Mouse (Mus musculus) testis, adult 2 months (tissue): ENCODE results near the gene Fam171a2. TPM values are rescaled to one million over a fixed set of nuclear protein-coding genes. Genes with fewer than 3 reads are reported as not detected.
"Not testable (repeated sequence)": the region's sequence is repeated elsewhere in the genome, so short reads cannot be mapped to it uniquely, and the experiment has no call there.

Experiments
- H3K27ac ChIP-seq: fragments of 200-500 bp; 2 replicates; pipeline ENCODE4 v1.5.1; 2012; ENCODE audit warnings: low read depth, low read length; ENCODE audit not compliant: control insufficient read depth, insufficient read depth
- H3K27me3 ChIP-seq: fragments of 200-500 bp; 2 replicates; pipeline ENCODE4 v1.6.1; 2012; ENCODE audit warnings: mild to moderate bottlenecking, low read length, moderate library complexity; ENCODE audit not compliant: control insufficient read depth, insufficient read depth
- H3K36me3 ChIP-seq: fragments of 200-500 bp; 2 replicates; pipeline ENCODE4 v1.6.1; 2012; ENCODE audit warnings: mild to moderate bottlenecking, low read length; ENCODE audit not compliant: control insufficient read depth, insufficient read depth
- H3K4me1 ChIP-seq: fragments of 200-500 bp; 2 replicates; pipeline ENCODE4 v1.6.1; 2012; ENCODE audit warnings: low read length; ENCODE audit not compliant: control insufficient read depth, insufficient read depth
- H3K4me3 ChIP-seq: fragments of 200-500 bp; 2 replicates; pipeline ENCODE4 v1.5.1; 2012; ENCODE audit warnings: low read depth, mild to moderate bottlenecking, low read length, moderate library complexity, mixed read lengths; ENCODE audit not compliant: control insufficient read depth
- CTCF ChIP-seq: fragments of 200-500 bp; IDR thresholded peaks from 2 replicates; pipeline ENCODE4 v1.5.1; 2012; ENCODE audit warnings: low read depth, mild to moderate bottlenecking, inconsistent platforms, low read length, moderate library complexity; ENCODE audit not compliant: control insufficient read depth, insufficient read depth, insufficient replicate concordance
- POLR2A ChIP-seq: fragments of 200-500 bp; IDR thresholded peaks from 2 replicates; pipeline ENCODE4 v1.6.1; 2012; ENCODE audit warnings: low read depth, mild to moderate bottlenecking, inconsistent platforms, low read length, moderate library complexity; ENCODE audit not compliant: control insufficient read depth
- polyA plus RNA-seq: library from polyadenylated mRNA; depleted of rRNA; stranded (reverse); fragments of >200 nt; gene quantifications from 2 replicates; pipeline ENCODE4 v1.2.3, GENCODE M21; 2012; rRNA removed

Gene Fam171a2
- polyA plus RNA-seq, 1 experiment = 0.88 TPM

- Histone ChIP-seq H3K36me3 (no peaks in the 10 kb centered on the region), H3K27ac (no peak overlapping the region), H3K4me3 (no peak overlapping the region), H3K4me1 (peaks cover 26% of the 10 kb centered on the region), H3K27me3 (no peaks in the 10 kb centered on the region)
- TF ChIP-seq POLR2A = no peak
- no peak for TF ChIP-seq CTCF
Measured at GRCm38 (mm10) chr11:102395250-102395649, 52.2 kb downstream of the Fam171a2 start.

- no peak overlapping the region for H3K27ac ChIP-seq
- TF ChIP-seq CTCF (no peak), POLR2A (no peak)
- peaks cover 22% of the 10 kb centered on the region for H3K4me1 ChIP-seq
- H3K4me3 ChIP-seq = no peak overlapping the region
- H3K36me3 ChIP-seq = no peaks in the 10 kb centered on the region
- H3K27me3 ChIP-seq = no peaks in the 10 kb centered on the region
Measured at GRCm38 (mm10) chr11:102394421-102395124, 52.9 kb downstream of the Fam171a2 start.

DNA sequence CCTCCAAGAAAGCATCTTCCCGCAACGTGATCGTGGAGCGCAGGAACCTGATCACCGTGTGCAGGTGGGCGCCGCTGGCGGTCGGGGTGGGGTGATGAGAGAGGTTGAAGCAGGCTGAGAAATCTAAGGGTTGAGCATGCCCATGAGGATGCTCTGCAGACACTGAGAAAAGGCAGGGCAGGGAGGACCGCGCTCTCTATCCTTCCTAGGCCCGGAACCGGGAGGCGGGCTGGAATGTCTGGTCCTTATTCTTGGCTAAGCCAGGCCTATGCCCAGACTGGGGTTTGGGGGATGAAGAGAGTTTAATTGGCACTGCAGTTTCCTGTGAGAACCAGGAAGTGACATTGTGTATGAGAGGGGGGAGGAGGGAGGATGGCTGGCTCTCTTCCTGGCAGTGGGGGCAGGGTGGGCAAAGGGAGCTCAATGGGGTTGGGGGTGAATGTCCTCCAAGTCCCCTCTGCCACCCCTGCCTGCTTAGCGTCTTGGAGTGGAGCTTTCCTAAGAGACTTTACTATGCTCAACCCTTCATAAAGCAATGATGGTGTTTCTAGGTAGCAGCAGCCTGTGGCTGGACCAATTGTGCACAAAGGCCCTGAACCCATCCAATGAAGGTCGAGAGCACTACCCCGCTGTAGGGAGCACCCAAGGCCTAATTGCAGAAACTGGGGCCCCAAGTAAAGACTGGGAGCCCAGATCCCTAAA lies 53.6 kb downstream of the Fam171a2 start:
- Histone ChIP-seq H3K36me3 (no peaks in the 10 kb centered on the region), H3K4me3 (peak overlapping the region; percentile 72), H3K27me3 (no peaks in the 10 kb centered on the region), H3K27ac (no peak overlapping the region), H3K4me1 (peaks cover 17% of the 10 kb centered on the region)
- no peak; the same call in 1 of the 2 replicates for TF ChIP-seq POLR2A
- no peak for TF ChIP-seq CTCF

DNA sequence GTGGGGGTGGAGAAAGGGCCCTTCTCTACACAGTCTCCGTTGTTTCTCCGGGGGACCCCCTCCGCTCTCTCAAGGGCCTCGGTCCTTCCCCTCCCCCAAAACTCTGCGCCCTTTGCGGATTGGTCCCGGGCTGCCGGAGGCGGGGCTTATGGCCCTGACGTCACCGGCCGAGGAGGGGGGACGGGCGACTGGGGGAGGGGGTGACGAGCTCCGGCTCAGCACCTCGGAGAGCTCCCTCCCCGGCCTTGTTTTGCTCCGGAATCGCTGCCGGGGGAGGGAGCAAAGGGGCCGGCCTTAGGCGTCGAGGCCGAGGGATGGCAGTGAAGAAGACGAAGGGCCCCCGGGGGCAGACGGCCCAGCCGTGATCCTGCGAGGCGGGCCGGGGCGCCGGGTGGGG lies 54.2 kb downstream of the Fam171a2 start, which contains the start of gene Rundc3a:
TSS of gene Rundc3a (plus strand) at position 166 of the 397 bp plus-strand sequence.
- no peak within 1 kb of the TSS for H3K27ac ChIP-seq
- no peak for TF ChIP-seq CTCF
- no peak for TF ChIP-seq POLR2A

DNA sequence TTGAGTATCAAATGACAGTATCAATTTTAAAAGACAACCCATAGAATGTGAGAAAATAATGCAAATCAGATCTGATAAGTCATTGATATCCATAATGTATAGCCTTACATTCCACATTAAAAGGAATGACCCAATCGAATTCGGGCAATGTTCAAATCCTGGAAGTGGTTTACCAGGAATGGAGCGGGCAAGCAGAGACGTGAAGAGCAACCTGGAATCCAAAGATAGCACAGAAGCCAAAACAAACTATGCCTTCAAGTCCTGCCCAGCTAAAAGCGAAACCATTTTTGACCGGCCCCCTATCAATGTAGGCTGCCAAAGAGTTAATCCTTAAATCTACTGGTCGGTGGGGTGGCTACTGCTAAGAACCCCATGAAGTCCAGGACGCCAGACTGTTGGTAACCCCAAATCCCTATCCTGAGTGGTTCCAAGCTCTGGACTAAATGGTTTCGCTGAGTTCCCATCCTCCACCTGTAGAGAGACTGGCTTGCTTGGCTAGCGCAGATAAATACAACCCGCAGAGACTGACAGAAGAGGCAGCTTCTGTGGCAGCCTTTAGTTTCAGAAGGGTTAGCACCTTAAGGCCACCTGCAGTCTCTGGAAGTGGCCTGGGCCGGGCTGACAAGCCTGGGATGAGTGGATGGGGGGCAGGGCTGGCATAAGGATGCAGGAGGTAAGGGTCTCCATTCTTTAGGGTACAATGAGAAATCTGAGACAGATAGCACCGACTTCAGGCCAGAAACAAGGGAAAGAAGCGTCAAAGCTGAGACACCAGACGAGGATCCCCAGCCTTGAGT lies 54.8 kb downstream of the Fam171a2 start:
- no peak for TF ChIP-seq CTCF
- TF ChIP-seq POLR2A = no peak
- Histone ChIP-seq H3K27ac (no peak overlapping the region), H3K4me3 (peak overlapping the region; percentile 72), H3K36me3 (no peaks in the 10 kb centered on the region), H3K27me3 (no peaks in the 10 kb centered on the region), H3K4me1 (peaks cover 15% of the 10 kb centered on the region)

More for the DNA sequence above, 54.2 kb downstream of the Fam171a2 start, which contains the start of gene Rundc3a:
- H3K4me3 ChIP-seq = peak within 1 kb of the TSS; percentile 72
- no peaks in the 10 kb centered on the region for H3K36me3 ChIP-seq
- no peaks in the 10 kb centered on the region for H3K27me3 ChIP-seq
- peaks cover 17% of the 10 kb centered on the region for H3K4me1 ChIP-seq

- H3K27ac ChIP-seq, H3K27me3 ChIP-seq, H3K4me3 ChIP-seq, H3K36me3 ChIP-seq: not testable (repeated sequence)
- peaks cover 14% of the 10 kb centered on the region for H3K4me1 ChIP-seq
Measured at GRCm38 (mm10) chr11:102389436-102389835, 58.0 kb downstream of the Fam171a2 start.

Other genes with a start within 250 kb of the Fam171a2 start
- gene Hdac5, start 217.5 kb downstream of the Fam171a2 start, polyA plus RNA-seq = 68.9 and 84.1 TPM in 2 replicates
- 31.8 and 48.5 TPM in 2 replicates for gene BC030867, start 198.8 kb downstream of the Fam171a2 start, polyA plus RNA-seq
- 0.10 and 0.11 TPM in 2 replicates for gene Asb16, start 178.9 kb downstream of the Fam171a2 start, polyA plus RNA-seq
- gene Tmub2, start 162.8 kb downstream of the Fam171a2 start, polyA plus RNA-seq = 32.6 and 35.2 TPM in 2 replicates
- gene Atxn7l3, start 151.1 kb downstream of the Fam171a2 start, polyA plus RNA-seq = 16.8 and 17.8 TPM in 2 replicates
- gene Ubtf, start 127.9 kb downstream of the Fam171a2 start, polyA plus RNA-seq = 8.6 and 8.9 TPM in 2 replicates
- not detected in 2 replicates for gene Slc4a1, start 81.5 kb downstream of the Fam171a2 start, polyA plus RNA-seq
- gene Rundc3a, start 54.3 kb downstream of the Fam171a2 start, polyA plus RNA-seq = 53.7 and 55.6 TPM in 2 replicates
- gene Slc25a39, start 39.7 kb downstream of the Fam171a2 start, polyA plus RNA-seq = 1,405 and 1,456 TPM in 2 replicates
- gene Grn, start 17.4 kb downstream of the Fam171a2 start, polyA plus RNA-seq = 21.1 TPM in 2 replicates
- 3.4 and 5.2 TPM in 2 replicates for gene Itga2b, start 22.4 kb upstream of the Fam171a2 start, polyA plus RNA-seq
- gene Gpatch8, start 108.7 kb upstream of the Fam171a2 start, polyA plus RNA-seq = 15.4 and 16.7 TPM in 2 replicates
- gene Gm11627, start 131.8 kb upstream of the Fam171a2 start, polyA plus RNA-seq = 0.40 and 0.51 TPM in 2 replicates
- 1.1 and 2.0 TPM in 2 replicates for gene Fzd2, start 156.7 kb upstream of the Fam171a2 start, polyA plus RNA-seq
- 36.1 and 38.8 TPM in 2 replicates for gene Meioc, start 216.0 kb upstream of the Fam171a2 start, polyA plus RNA-seq